Mouse (Mus musculus) lung, postnatal 25 days (tissue): ENCODE measurements around the gene Chrnb1.

ENCODE experiments used
- DNase-seq: peaks from one replicate; pipeline ENCODE4 v3.0.0; 2022; ENCODE audit warnings: low spot score

The Chrnb1 gene

DNA sequence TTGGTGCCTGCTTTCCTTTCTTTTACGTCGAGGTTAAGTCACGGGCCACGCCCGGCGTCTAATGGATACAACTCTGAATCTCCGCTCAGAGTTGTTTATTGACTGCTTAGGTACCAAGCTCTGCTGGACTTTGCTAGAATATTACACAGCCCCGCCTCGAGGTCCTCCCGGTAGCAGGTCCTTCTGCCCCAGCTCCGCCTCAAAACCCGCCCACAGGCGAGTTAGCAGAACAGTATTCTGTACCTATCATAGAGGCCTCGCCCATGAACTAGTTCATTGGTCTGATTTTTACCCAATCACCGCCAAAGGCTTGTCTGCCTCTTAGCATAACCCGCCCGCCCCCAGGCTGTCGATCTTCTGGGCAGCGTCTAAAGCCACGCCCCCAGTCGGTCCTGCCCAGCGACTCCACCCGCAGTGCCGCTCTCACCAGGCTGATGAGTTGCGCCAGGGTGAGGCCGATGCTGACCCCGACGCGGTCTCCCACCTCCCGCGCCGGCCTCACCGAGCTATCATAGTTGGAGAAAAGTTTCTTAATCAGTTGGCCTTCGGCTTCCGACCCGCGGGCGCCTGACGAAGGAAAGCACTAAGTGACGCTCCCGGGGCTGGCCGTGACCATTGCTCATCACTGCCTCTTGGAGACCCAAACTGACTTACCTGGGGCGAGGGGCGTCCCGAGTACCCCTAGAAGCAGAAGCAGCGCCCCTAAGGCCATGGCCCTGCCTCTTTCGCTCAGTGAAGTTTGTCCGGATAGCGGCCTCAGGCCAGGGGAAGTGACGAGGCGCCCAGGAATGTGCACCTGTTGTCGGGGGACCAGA, at the start of gene Chrnb1:
Gene Chrnb1 (minus strand): TSS at position 776 of the 815 bp plus-strand sequence.
- DNase-seq, result peak; percentile 99

DNA sequence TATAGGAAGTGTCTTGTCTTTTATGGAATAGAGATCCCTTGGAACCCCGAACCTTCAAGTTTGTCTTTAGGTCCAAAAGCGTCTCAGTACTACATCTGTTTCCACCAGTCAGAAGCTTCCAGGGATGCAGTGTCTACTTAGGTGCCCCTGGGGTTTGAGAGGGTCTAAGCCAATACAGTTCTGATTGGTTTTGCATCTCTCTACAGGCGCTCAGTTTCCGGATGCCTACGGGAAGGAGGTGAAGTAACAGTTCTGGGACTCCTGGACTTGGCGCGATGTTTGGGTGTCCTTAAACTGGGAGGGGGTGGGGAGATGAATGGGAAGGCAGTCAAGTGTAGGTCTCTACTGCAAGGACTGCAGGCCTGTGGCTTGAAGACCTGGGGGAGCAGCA, 43.0 kb upstream of the Chrnb1 start:
- DNase-seq, result peak; percentile 21

GRCm38 (mm10) chr11:69837952-69838713, 42.4 kb upstream of the Chrnb1 start, which contains the start of gene Tmem256:
Gene Tmem256, plus strand, starts transcription at chr11:69838514.
- peak; percentile 98 for DNase-seq

GRCm38 (mm10) chr11:69837604-69837951, 41.8 kb upstream of the Chrnb1 start, which contains the start of gene Nlgn2:
Gene Nlgn2, minus strand, starts transcription at chr11:69837784.
- DNase-seq, result no peak

GRCm38 (mm10) chr11:69836703-69837576, 41.2 kb upstream of the Chrnb1 start:
- no peak for DNase-seq

DNA sequence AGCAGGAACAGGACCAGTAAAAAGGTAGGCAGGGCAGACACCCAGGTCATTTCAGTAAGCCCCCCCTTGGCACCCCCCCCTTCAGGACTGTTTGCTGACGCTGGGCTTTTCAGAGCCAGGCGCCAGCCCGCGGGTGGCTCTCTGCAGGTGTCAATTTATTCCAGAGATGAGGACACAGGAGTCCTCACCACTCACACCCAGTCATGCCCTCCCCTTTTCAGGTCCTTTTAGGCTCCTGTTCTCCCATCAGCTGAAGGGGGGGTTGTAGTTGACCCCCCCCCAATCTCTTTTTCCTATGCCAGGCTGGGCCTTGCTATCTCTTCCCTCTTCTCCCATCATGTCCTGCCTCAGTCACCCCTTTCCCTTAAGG, 40.2 kb upstream of the Chrnb1 start:
- DNase-seq, result no peak

- DNase-seq, result no peak
These were observed 39.7 kb upstream of the Chrnb1 start for GRCm38 (mm10) chr11:69835326-69835965.

DNA sequence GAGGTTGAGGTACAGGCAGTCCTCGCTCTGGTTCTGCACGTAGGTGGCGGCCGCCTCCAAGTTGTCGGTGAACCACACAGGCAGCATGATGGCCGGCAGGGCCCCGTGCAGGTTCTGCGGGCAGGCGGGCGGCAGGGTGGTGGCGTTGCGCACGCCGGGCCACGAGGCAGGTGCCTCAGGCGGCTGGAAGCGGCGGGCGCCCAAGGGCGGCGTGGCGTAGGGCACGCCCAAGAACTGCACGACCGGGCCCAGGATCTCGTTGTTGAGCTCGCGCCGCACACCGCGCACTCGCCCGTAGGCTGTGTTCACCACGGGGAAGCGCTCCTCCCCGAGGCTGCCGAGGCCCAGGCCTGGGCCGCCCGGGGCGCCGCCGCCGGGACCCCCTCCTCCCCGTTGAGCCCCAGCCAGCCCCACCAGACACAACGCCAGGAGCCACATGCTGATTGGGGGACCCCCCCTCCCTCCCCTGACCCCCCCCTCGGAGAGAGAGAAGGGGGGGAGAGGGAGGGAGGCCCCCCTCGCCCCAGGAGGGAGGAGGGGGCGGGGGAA, 38.3 kb upstream of the Chrnb1 start:
- DNase-seq, result peak; percentile 29

GRCm38 (mm10) chr11:69833554-69833953, 37.8 kb upstream of the Chrnb1 start:
- DNase-seq, result no peak

DNA sequence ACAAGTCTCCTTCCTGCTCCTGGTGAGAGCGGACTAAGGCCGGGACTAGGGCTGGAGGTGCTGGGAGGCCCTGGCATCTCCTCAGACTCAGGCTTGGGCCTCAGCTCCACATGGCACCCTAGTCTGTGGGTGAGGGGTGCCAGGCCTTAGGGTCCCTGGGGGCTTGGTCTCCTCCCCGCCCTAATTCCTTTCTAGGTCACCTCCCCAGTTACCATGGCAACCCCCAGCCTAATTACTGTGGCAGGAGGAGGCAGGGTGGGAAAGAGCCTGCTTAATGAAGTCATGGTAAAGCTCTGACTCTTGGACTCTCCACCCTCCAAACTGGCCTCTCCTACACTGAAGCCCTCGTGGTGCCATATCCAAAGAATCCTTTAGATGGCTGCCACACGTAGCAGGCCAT, 33.1 kb upstream of the Chrnb1 start:
- DNase-seq, result no peak

DNA sequence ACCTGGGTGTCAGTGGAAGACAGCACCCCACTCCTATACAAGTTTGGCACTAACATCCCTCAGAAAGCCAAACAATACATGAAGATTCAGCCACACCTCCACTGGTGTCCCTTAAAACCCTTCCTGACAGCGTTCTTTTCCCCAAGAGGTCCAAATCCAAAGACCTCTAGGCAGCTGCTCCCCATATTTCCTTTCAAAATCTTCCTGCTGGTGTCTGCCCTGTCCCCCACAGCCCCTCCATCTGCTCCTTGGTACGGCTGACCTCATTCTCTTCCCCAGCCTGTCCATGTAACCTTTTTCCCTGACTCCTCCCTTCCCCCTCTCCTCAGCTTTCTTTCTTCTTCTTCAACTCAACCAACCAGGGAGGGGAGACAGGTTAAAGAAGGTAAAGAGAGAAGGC, 27.7 kb upstream of the Chrnb1 start:
- DNase-seq, result no peak

DNA sequence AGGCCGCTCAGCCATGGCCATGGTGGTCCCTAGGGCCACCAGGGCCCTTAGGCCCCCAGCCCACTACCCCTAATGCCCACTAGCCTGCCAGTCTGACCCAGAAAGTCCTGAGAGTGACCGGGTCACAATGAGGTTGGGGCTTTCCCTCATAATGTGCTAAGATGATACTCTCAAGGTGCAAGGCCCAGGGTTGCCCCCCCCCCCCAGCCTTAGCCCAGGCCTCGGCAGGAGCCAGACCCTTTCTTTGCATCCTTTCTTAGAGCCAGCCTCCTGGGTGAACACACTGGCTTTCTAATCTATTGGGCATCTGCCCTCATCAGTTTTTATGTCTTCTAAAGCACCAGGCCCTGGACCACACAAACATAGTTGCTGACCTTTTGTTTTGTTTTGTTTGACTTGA, 26.3 kb upstream of the Chrnb1 start, which contains the start of gene Spem1:
Gene Spem1 (minus strand): TSS at position 101 of the 400 bp plus-strand sequence.
- no peak for DNase-seq

DNA sequence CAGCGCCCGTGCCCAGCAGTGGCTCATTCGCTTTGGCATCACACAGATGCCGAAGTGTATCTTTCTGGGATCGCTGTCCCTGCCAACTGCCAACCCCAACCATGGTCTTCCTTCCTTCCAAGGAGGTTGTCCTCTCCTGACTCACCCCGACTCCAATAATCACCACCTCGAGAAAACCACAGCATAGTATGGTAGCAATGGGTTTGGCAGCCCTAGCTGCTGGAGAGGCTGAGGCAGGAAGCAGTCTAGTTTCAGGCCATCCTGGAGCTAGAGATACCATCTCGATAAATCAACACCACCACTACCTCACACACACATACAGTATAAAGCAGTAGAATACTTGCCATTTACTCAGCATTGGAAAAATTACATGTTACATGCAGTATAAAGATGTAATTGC, 23.1 kb upstream of the Chrnb1 start:
- no peak for DNase-seq

- DNase-seq, result no peak
These were observed 22.6 kb upstream of the Chrnb1 start, which contains the start of gene Spem2 for GRCm38 (mm10) chr11:69818365-69818764. Gene Spem2, minus strand, starts transcription at chr11:69818465.

GRCm38 (mm10) chr11:69816520-69816919, 20.8 kb upstream of the Chrnb1 start:
- no peak for DNase-seq

DNA sequence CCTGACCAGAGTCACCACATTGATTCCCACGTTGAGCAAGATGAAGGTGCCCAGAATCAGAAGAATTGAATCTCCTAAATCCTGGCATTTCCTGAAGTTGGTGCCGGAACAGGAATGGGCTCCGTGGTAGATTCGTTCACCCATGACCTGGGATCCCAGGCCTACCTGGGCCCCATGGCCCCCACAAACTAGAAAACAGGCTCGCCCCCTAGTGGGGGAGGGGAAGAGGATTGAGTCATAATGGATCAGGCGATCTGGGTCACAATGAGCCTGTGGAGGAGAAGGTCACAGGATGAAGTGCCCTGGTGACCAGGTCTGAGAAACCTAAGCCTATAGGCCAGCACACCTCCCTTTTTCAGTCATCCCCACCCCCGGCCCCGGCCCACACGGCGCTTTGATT, 19.4 kb upstream of the Chrnb1 start, which contains the start of gene Gm39566:
Gene Gm39566 (minus strand): TSS at position 144 of the 400 bp plus-strand sequence.
- DNase-seq, result no peak

GRCm38 (mm10) chr11:69810280-69810679, 14.5 kb upstream of the Chrnb1 start:
- no peak for DNase-seq

GRCm38 (mm10) chr11:69807641-69808040, 11.9 kb upstream of the Chrnb1 start:
- no peak for DNase-seq

GRCm38 (mm10) chr11:69806378-69806777, 10.6 kb upstream of the Chrnb1 start:
- no peak for DNase-seq

DNA sequence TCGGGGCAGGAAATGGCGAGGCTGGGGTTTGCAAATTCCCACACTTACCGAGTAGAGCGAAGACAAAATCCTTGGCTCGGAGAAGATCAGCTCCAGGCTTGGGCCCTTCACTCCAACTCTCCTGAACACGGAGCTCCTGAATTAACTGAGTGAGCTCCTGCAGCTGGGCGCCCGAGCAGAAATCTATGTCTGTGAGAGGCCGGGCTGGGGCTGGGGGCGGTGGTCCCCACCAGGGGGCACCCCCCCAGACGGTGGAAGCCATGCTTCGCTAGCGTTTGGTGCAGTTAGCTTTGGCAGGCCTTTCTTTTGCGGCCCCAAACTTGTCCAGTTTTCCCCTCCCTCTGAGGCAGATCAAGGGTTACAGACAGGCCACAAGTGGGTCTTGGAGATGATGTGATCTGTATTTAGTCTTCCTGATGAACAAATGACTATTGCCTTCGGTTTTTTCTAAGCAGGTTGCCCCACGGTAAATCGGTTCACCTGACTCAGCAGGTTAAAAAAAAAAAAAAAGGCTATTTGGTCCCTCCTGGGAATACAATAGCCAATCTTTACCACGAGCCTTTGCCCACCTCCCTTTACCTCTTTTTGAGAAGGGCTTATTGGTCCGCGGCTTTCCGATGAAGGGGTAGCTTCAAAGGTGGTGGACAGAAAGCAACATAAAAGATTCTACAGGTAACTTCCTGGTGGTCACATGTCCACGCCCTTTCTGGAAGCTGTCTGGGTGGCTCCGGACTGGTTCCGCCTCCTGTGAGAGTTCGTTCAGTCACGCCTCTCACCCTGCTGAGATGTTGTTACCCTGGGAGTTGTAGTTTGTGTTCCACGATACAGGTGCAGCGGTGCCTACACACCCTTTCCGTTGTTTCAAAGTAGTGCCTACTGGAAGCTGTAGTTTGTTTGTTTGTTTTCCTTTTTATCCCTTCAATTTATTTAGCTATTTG, 9.5 kb upstream of the Chrnb1 start, which contains the start of gene Tmem102:
Gene Tmem102 (minus strand): TSS at position 653 of the 938 bp plus-strand sequence.
- peak; percentile 84 for DNase-seq
